Mouse (Mus musculus) left cerebral cortex, postnatal 10 days (tissue): Measurements from ENCODE around the gene Olfr32. TPM values are rescaled to one million over a fixed set of nuclear protein-coding genes. Genes with fewer than 3 reads are reported as not detected.
"Not testable (repeated sequence)": the region's sequence is repeated elsewhere in the genome, so short reads cannot be mapped to it uniquely, and the experiment has no call there.

Experiments used
- DNase-seq, 2 experiments: peaks; one replicate each; pipeline ENCODE4 v3.0.0; 2021 to 2022; ENCODE audit warnings: low spot score in 2 of 2, mixed read lengths in 1 of 2; ENCODE audit errors: extremely low spot score in 1 of 2
- intact Hi-C: fragments of 180-260 bp; cut with DNase I; formaldehyde crosslinking; loops from one replicate; pipeline ENCODE4 v1.15.1; 2025
- total RNA-seq, 2 experiments: library from RNA; stranded (reverse); gene quantifications; 2 replicates each; pipeline ENCODE4 v1.2.3; 2021

Gene Olfr32
- total RNA-seq: not detected

GRCm38 (mm10) chr2:90142196-90142595 is at the start of gene Olfr32:
Olfr32 (minus strand) TSS chr2:90142296.
- DNase-seq: no peak
- intact Hi-C loops: no loop called here

GRCm38 (mm10) chr2:90187082-90187481 is 45.0 kb upstream of the Olfr32 start:
- DNase-seq, intact Hi-C loops: not testable (repeated sequence)

GRCm38 (mm10) chr2:90186082-90186481 is 44.0 kb upstream of the Olfr32 start:
- intact Hi-C loops, DNase-seq: not testable (repeated sequence)

GRCm38 (mm10) chr2:90153916-90154315 is 11.8 kb upstream of the Olfr32 start:
- intact Hi-C loops: no loop called here
- DNase-seq: no peak

GRCm38 (mm10) chr2:90152991-90153390 is 10.9 kb upstream of the Olfr32 start, which contains the start of gene Olfr1270:
Olfr1270 (minus strand) TSS chr2:90153091.
- DNase-seq: no peak
- intact Hi-C loops: no loop called here

GRCm38 (mm10) chr2:90121312-90121711 is 20.8 kb downstream of the Olfr32 start, which contains the start of gene Olfr1269:
Olfr1269 (minus strand) TSS chr2:90121412.
- intact Hi-C loops: no loop called here
- no peak for DNase-seq

Other genes with a start within 250 kb of the Olfr32 start
- gene Olfr1258, start 215.0 kb downstream of the Olfr32 start, total RNA-seq: not detected
- gene Olfr1259, start 193.6 kb downstream of the Olfr32 start, total RNA-seq: not detected
- gene Olfr1260, start 168.0 kb downstream of the Olfr32 start, total RNA-seq: not detected
- not detected for gene Olfr1261, start 151.1 kb downstream of the Olfr32 start, total RNA-seq
- not detected for gene Olfr1262, start 142.2 kb downstream of the Olfr32 start, total RNA-seq
- not detected for gene Olfr1263, start 130.2 kb downstream of the Olfr32 start, total RNA-seq
- not detected for gene Olfr1264, start 116.7 kb downstream of the Olfr32 start, total RNA-seq
- gene Olfr1265, start 107.0 kb downstream of the Olfr32 start, total RNA-seq: under 1 TPM in 1 of 2 experiments, not detected in 1; 0.08 TPM
- gene Olfr140, start 78.7 kb downstream of the Olfr32 start, total RNA-seq: not detected
- not detected for gene Olfr1269, start 20.9 kb downstream of the Olfr32 start, total RNA-seq
- not detected for gene Olfr1270, start 10.8 kb upstream of the Olfr32 start, total RNA-seq
- gene Olfr1506, start 82.2 kb upstream of the Olfr32 start, total RNA-seq: under 1 TPM in 1 of 2 experiments, not detected in 1; 0.17 TPM
- gene Olfr142, start 115.3 kb upstream of the Olfr32 start, total RNA-seq: not detected
- gene Olfr1271, start 128.7 kb upstream of the Olfr32 start, total RNA-seq: not detected
- gene Olfr1272, start 150.5 kb upstream of the Olfr32 start, total RNA-seq: not detected
- gene Gm13769, start 179.9 kb upstream of the Olfr32 start, total RNA-seq: not detected